Mouse (Mus musculus) heart, postnatal 0 days (tissue): ENCODE measurements around the gene Ilkap. TPM values are rescaled to one million over a fixed set of nuclear protein-coding genes. Genes with fewer than 3 reads are reported as not detected.

Experiments used
- ATAC-seq: fragments of 200-750 bp; cut with Nextera tagmentation; 2 replicates; pipeline ENCODE4 v1.8.0; 2017; ENCODE audit warnings: low read depth, moderate number of reproducible peaks, moderate library complexity; ENCODE audit not compliant: insufficient read depth
- DNase-seq: peaks from one replicate; pipeline ENCODE4 v3.0.0-alpha.2; 2016; ENCODE audit warnings: low spot score
- H3K27ac ChIP-seq: fragments of 300-500 bp; sonication (generic); 2 replicates; pipeline ENCODE4 v1.5.1; 2014; ENCODE audit warnings: low read depth, mild to moderate bottlenecking
- H3K27me3 ChIP-seq: fragments of 300-500 bp; sonication (generic); 2 replicates; pipeline ENCODE4 v1.6.1; 2014; ENCODE audit warnings: low read length, mixed read lengths; ENCODE audit not compliant: control insufficient read depth, insufficient read depth
- H3K36me3 ChIP-seq: fragments of 300-500 bp; sonication (generic); replicated peaks from 2 replicates; pipeline ENCODE4 v1.6.1; 2014; ENCODE audit warnings: low read length, mixed read lengths; ENCODE audit not compliant: control insufficient read depth, insufficient read depth
- H3K4me1 ChIP-seq: fragments of 300-500 bp; sonication (generic); 2 replicates; pipeline ENCODE4 v1.6.1; 2014; ENCODE audit warnings: antibody characterized with exemption; ENCODE audit not compliant: control insufficient read depth, insufficient read depth
- H3K4me2 ChIP-seq: fragments of 300-500 bp; sonication (generic); 2 replicates; pipeline ENCODE4 v1.6.1; 2014; ENCODE audit warnings: low read depth, mild to moderate bottlenecking, low read length, moderate library complexity
- H3K4me3 ChIP-seq: fragments of 300-500 bp; sonication (generic); 2 replicates; pipeline ENCODE4 v1.5.1; 2014; ENCODE audit warnings: low read depth, low read length
- H3K9ac ChIP-seq: fragments of 300-500 bp; sonication (generic); replicated peaks from 2 replicates; pipeline ENCODE4 v1.6.1; 2014; ENCODE audit warnings: low read depth, low read length, mixed read lengths
- H3K9me3 ChIP-seq: fragments of 300-500 bp; sonication (generic); replicated peaks from 2 replicates; pipeline ENCODE4 v1.6.1; 2016; ENCODE audit warnings: low read length; ENCODE audit not compliant: control insufficient read depth
- CTCF ChIP-seq: IDR thresholded peaks from 2 replicates; pipeline ENCODE4 v1.5.1; 2016; ENCODE audit warnings: antibody characterized with exemption, control low read depth, low read depth
- EP300 ChIP-seq: IDR thresholded peaks from 2 replicates; pipeline ENCODE4 v1.6.1; 2016; ENCODE audit warnings: antibody characterized with exemption, low read depth
- WGBS: fragments of 180-500 bp; shearing (Covaris S2); extraction: QIAGEN DNeasy Blood & Tissue Kit; methylation state at CpG from one replicate; pipeline ENCODE4 v1.1.7; 2014; 5-methylcytosine and 5-hydroxymethylcytosine counted together
- polyA plus RNA-seq: library from polyadenylated mRNA; unstranded; fragments of >200 nt; fragmentation: Nextera tagmentation; extraction: Ambion mirVana; gene quantifications from 2 replicates; pipeline ENCODE4 v1.2.1, GENCODE M21; 2015
- total RNA-seq: library from RNA; depleted of rRNA; stranded (reverse); fragments of >200 nt; gene quantifications from 2 replicates; pipeline ENCODE4 v1.2.3, GENCODE M21; 2014; ENCODE audit warnings: low replicate concordance

Gene Ilkap
- total and polyA plus RNA-seq, 2 experiments from 2014 or later: 70.5 to 71.4 TPM

DNA sequence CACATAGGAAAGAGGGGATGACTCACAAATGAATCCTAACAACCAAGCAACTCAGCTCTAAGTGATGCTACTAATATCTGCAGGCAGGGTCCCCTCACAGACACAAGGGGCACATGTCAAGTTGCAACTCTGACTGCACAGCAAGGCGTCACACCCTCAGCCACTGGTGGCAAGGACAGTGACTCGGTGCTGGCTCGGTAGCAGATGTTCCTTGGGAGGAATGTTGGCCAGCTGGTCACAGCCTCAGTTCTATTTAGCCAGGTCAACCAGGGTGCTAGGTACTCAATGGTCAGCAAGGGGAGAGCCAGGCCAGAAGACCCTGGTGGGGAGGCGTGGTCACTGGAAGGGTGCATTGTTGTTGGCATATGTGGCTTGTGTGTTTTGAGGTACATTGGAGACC is 9.2 kb upstream of the Ilkap start:
- Histone ChIP-seq H3K4me1 (peaks cover 10% of the 10 kb centered on the region), H3K4me3 (no peak overlapping the region), H3K36me3 (no peaks in the 10 kb centered on the region), H3K4me2 (no peak overlapping the region), H3K9ac (no peak overlapping the region), H3K9me3 (no peaks in the 10 kb centered on the region), H3K27ac (no peak overlapping the region), H3K27me3 (no peaks in the 10 kb centered on the region)
- 72% methylated on average over 4 of the region's 4 CpGs for WGBS
- no peak for TF ChIP-seq EP300
- no peak for TF ChIP-seq CTCF
- ATAC-seq: no peak
- no peak for DNase-seq

DNA sequence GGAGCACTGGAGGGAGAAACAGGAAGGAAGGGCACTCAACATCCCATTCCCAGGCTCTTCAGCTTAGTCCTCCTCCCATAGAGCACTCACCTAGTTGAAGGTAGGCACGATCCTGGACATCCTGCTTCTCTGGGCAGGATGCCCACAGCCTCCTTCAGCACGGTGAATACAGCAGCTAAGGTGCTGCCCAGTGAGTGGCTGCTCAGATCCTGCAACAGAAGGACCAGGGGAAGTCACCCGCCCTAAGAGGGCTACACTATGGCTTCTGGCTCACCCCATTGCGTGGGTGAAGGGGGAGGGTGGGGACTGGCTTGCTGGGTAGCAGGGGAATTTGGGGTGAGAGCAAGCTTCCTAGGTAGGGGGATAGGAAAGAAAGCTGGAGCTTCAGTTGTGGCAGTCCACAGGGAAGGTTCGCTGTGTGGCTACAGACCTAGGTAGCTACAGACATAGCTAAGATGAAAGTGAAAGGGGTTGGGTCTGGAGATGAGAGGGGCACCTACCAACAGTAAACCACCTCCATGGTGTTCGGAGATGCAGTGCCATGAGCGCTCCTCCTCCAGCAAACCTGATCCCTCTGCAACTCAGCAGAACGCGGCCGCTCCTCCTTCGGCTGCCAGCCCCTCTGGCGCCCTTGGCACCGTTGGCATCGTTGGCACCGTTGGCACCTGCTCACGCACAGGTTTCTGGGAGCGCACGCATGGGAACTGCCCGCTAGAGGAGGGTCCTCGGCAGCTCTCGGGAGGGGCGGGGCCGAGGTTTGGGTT is 7.0 kb upstream of the Ilkap start:
- Histone ChIP-seq H3K9ac (no peak overlapping the region), H3K27ac (no peak overlapping the region), H3K36me3 (no peaks in the 10 kb centered on the region), H3K4me3 (no peak overlapping the region), H3K9me3 (no peaks in the 10 kb centered on the region), H3K4me1 (no peaks in the 10 kb centered on the region), H3K27me3 (no peaks in the 10 kb centered on the region), H3K4me2 (peak overlapping the region; percentile 7; the same call in 1 of the 2 replicates)
- no peak for ATAC-seq
- TF ChIP-seq EP300 (no peak), CTCF (no peak)
- whole genome bisulfite sequencing: 50% methylated on average over 22 of the region's 23 CpGs
- no peak for DNase-seq

DNA sequence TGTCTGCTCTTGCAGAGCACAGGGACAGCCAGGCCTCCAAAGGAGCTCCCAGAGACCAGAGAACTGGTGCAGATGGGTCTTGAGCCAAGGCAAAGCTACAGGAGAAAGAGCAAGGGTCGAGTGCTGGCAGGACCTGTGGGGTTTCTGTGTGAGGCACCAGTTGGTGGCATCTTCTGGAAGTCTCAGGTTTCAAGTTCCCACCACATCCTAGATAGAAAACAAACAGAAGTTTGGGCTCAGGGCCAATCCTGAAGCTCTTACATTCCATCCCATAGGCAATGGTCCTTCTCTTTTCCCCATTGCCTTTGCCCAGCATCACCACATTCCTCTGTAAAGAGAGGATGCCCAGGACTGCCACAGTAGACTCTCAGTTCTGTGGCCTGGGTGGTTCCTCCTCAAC is 6.4 kb upstream of the Ilkap start:
- ATAC-seq (no peak), DNase-seq (no peak)
- H3K27me3 ChIP-seq: no peaks in the 10 kb centered on the region
- no peak overlapping the region for H3K9ac ChIP-seq
- 19% methylated on average over 1 of the region's 1 CpGs for WGBS
- no peak overlapping the region for H3K4me2 ChIP-seq
- no peaks in the 10 kb centered on the region for H3K4me1 ChIP-seq
- H3K9me3 ChIP-seq: no peaks in the 10 kb centered on the region
- H3K4me3 ChIP-seq: no peak overlapping the region
- H3K27ac ChIP-seq: no peak overlapping the region
- TF ChIP-seq CTCF (no peak), EP300 (no peak)
- no peaks in the 10 kb centered on the region for H3K36me3 ChIP-seq

DNA sequence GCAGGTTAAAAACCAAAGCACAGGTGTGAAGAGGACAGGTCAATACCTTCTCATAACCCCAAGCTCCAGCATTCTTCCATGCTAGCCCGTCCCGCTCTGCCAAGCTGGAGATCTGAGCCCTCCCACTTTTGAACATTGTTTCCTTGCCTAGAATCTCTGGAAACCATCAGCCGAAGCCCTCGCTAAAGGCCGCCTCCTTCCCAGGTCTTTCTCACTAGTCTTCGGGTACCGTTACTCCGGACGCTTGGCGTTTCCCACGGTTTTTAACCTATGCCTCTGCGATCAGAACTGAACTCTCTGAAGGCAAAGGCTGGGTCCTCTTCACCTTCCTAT is 722 bp downstream of the Ilkap start:
- Histone ChIP-seq H3K4me2 (peak overlapping the region; percentile 86), H3K9ac (peak overlapping the region; percentile 82), H3K4me1 (peaks cover 12% of the 10 kb centered on the region; the same call in 1 of the 2 replicates), H3K36me3 (peaks cover 8% of the 10 kb centered on the region; the same call in 1 of the 2 replicates), H3K27ac (peak overlapping the region; percentile 84), H3K9me3 (no peaks in the 10 kb centered on the region), H3K4me3 (peak overlapping the region; percentile 73), H3K27me3 (no peaks in the 10 kb centered on the region)
- DNase-seq (no peak), ATAC-seq (no peak)
- WGBS: 0% methylated on average over 12 of the region's 12 CpGs
- TF ChIP-seq EP300 (no peak), CTCF (no peak)

DNA sequence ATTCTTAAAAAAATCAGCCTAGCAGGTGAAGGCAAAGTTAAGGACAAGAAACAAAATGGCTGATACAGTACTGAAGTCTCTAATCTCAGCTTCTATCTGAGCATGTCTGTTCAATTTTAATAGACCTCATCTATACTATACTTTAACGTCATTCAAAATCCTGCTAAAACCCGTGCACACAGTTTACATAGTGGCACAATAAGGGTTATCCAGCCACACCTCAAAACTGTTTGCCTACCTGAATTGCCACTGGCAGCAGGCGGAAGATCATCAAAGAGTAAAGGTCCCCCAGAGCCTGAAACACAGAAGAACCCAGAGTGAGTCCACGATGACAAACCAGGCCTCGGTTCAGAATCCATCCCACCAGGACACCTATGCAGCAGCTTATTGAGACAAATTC is 8.2 kb downstream of the Ilkap start:
- Histone ChIP-seq H3K36me3 (peaks cover 57% of the 10 kb centered on the region), H3K27ac (no peak overlapping the region), H3K9me3 (no peaks in the 10 kb centered on the region), H3K4me3 (no peak overlapping the region), H3K4me2 (no peak overlapping the region), H3K27me3 (no peaks in the 10 kb centered on the region), H3K4me1 (no peaks in the 10 kb centered on the region), H3K9ac (no peak overlapping the region)
- WGBS: 93% methylated on average over 5 of the region's 5 CpGs
- no peak for DNase-seq
- TF ChIP-seq CTCF (no peak), EP300 (no peak)
- no peak for ATAC-seq

DNA sequence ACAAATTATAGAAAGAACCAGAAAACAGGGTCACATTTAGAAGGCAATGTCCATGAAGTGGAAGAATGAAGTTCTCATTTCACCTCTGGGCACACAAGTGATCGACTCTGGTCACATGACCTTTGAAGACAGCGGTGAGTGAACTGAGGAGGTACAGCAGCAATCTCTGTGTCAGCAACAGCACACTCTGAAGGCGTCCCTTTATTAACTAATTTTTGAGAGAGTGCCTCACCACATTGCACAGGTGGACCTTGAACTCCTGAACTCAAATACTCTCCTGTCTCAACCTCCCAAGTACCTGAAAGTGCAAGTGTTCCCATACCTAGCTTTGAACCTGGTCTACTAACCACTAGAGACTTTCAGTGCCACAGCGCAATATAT is 17.5 kb downstream of the Ilkap start:
- ATAC-seq (no peak), DNase-seq (no peak)
- H3K36me3 ChIP-seq: peaks cover 90% of the 10 kb centered on the region
- H3K27ac ChIP-seq: no peak overlapping the region
- H3K9ac ChIP-seq: no peak overlapping the region
- 87% methylated on average over 4 of the region's 4 CpGs for WGBS
- TF ChIP-seq CTCF: no peak
- no peak for TF ChIP-seq EP300
- no peak overlapping the region for H3K4me2 ChIP-seq
- H3K27me3 ChIP-seq: no peaks in the 10 kb centered on the region
- H3K4me1 ChIP-seq: peaks cover 10% of the 10 kb centered on the region
- H3K9me3 ChIP-seq: no peaks in the 10 kb centered on the region
- H3K4me3 ChIP-seq: no peak overlapping the region
